Mouse (Mus musculus): ENCODE results near the gene Prkar2a.

DNA sequence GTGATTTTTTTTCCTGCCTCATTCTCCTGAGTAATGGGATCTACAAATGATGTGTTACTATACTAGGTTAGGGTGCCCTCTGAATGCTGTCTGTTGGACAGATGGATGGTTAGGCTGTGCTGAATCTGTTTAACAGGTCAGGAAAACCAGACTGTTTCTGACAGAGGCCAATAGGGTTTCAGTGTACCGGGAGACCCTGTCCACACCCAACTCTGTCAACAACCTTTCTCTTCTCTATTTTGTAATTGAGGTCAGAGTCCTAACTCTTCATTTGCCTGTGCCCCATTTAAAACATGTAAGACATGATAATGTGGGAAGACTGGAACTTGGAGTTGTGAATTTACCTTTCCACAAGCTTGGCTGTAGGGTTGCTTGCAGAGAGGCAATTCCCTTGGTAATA lies 879 bp downstream of the Prkar2a start:
- TF ChIP-seq CTCF (IDR thresholded peaks at IDR 0.05), result no peak
- TF ChIP-seq EP300 (IDR thresholded peaks at IDR 0.05), result no peak

Data from lung, postnatal 0 days (tissue).